Mouse (Mus musculus) hindbrain, embryonic 15.5 days (tissue): ENCODE measurements at regions not wholly inside any gene's neighbourhood (a gene's known extent, or its start where the extent isn't known, plus 50 kb on each side); places are given as distances from the start of the nearest gene placed in this dataset.

Experiments
- ATAC-seq: fragments of 200-750 bp; cut with Nextera tagmentation; 2 replicates; pipeline ENCODE4 v1.8.0; 2017; ENCODE audit warnings: low read depth, moderate number of reproducible peaks, moderate TSS enrichment; ENCODE audit not compliant: low FRiP score
- H3K27ac ChIP-seq: fragments of 300-500 bp; sonication (generic); replicated peaks from 2 replicates; pipeline ENCODE4 v1.5.1; 2015; ENCODE audit warnings: mild to moderate bottlenecking, inconsistent platforms
- H3K27me3 ChIP-seq: fragments of 300-500 bp; sonication (generic); 2 replicates; pipeline ENCODE4 v1.6.1; 2015; ENCODE audit warnings: control low read depth, inconsistent platforms
- H3K36me3 ChIP-seq: fragments of 300-500 bp; sonication (generic); 2 replicates; pipeline ENCODE4 v1.6.1; 2015; ENCODE audit warnings: control low read depth, inconsistent platforms
- H3K4me1 ChIP-seq: fragments of 300-500 bp; sonication (generic); replicated peaks from 2 replicates; pipeline ENCODE4 v1.6.1; 2015; ENCODE audit warnings: control low read depth, inconsistent platforms
- H3K4me2 ChIP-seq: fragments of 300-500 bp; sonication (generic); 2 replicates; pipeline ENCODE4 v1.6.1; 2015; ENCODE audit warnings: moderate library complexity, mild to moderate bottlenecking, inconsistent platforms
- H3K4me3 ChIP-seq: fragments of 300-500 bp; sonication (generic); 2 replicates; pipeline ENCODE4 v1.5.1; 2015; ENCODE audit warnings: mild to moderate bottlenecking, inconsistent platforms
- H3K9ac ChIP-seq: fragments of 300-500 bp; sonication (generic); 2 replicates; pipeline ENCODE4 v1.6.1; 2015; ENCODE audit warnings: inconsistent platforms
- H3K9me3 ChIP-seq: fragments of 300-500 bp; sonication (generic); 2 replicates; pipeline ENCODE4 v1.6.1; 2016; ENCODE audit warnings: control low read depth, inconsistent platforms
- WGBS: fragments of 180-500 bp; shearing (Covaris S2); methylation state at CpG from one replicate; pipeline ENCODE4 v1.1.7; 2015; 5-methylcytosine and 5-hydroxymethylcytosine counted together

DNA sequence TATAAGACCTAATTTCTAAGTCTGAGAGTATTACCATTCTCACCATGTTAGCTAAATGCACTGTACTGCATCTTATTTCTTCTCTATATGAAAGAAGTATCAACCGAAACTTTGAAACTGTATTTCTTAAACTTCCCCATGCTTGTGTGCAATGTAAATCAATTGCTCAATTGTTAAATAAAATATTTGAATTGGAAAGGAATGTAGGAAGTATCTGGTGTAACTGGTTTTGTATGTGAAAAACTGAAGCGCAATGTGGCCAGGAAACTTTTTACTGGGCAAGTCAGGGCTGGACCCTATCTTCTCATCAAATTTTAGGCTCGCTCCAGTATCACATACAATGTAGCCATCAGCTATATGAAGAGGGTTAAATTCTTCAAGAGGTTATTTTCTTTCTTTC, 123.8 kb upstream of the Atp2b1 start:
- H3K27me3 ChIP-seq, result no peaks in the 10 kb centered on the region
- no peaks in the 10 kb centered on the region for H3K36me3 ChIP-seq
- 97% methylated on average over 3 of the region's 3 CpGs for WGBS
- no peak overlapping the region for H3K27ac ChIP-seq
- no peak overlapping the region for H3K4me2 ChIP-seq
- no peak overlapping the region for H3K9ac ChIP-seq
- H3K4me1 ChIP-seq, result no peaks in the 10 kb centered on the region
- ATAC-seq, result no peak
- H3K9me3 ChIP-seq, result no peaks in the 10 kb centered on the region
- H3K4me3 ChIP-seq, result no peak overlapping the region

DNA sequence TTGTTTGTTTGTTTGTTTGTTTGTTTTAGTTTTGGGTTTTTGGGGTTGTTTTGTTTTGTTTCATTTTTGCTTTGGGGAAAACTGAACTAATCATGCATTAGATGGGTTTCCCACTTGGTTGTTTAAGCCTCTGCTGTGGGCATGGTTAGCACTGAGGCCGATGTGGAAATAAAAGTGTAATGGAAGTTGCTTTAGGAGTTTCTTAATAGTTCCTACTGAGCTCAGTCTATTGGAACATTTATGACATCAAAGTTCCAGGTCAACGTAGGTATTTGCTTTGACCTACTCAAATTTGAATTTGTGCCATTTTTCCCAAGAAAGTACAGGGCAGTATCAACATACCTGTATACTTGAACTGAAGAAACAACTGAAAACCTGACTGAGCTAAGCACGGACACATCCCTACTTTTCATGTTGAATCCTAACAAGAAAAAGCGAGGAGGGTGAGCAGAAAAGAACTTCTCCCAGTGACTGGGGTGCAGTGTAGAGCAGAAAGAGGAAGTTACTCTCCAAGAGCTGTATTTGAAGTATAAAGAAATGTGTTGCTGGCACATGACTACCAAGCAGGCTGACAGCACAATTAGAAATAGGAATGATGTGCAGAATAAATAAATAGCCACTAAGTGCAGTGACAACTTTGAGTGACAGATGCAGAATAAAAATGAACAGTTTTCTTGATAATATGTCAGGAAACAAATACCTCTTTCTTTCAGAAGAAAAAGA, 122.0 kb upstream of the Atp2b1 start:
- no peak for ATAC-seq
- Histone ChIP-seq H3K27ac (no peak overlapping the region), H3K4me1 (no peaks in the 10 kb centered on the region), H3K27me3 (no peaks in the 10 kb centered on the region), H3K36me3 (no peaks in the 10 kb centered on the region), H3K9me3 (no peaks in the 10 kb centered on the region), H3K4me2 (no peak overlapping the region), H3K9ac (no peak overlapping the region), H3K4me3 (no peak overlapping the region)
- WGBS, result 92% methylated on average over 4 of the region's 4 CpGs

DNA sequence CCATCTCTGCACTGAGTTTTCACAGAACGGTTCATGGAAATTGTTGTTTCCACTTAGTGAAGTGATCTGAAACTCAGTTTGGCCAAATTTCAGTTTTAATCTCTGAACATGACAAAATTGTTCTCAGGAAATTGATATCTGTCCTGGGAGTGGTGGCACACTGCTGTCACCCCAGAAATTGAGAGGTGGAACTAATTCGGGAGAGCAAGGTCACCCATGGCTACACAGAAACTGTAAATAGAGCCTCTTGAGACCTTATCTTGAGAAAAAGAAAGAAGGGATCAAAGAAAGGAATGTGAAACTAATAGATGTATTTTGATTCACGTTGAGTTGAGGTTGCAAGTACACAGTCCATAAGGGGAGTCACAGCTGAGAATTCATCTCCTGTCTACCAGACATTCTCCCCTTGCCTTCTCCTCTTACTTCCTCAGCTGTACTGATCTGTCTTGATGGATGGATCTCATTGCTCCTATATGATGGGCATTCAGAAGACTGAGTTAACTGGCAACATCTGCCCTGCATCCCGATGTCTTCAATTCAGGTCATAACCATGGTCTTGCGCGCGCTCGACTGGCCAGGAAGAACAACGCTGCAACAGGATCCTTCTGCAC, 120.2 kb upstream of the Atp2b1 start:
- Histone ChIP-seq H3K4me3 (no peak overlapping the region), H3K27me3 (no peaks in the 10 kb centered on the region), H3K27ac (no peak overlapping the region), H3K36me3 (no peaks in the 10 kb centered on the region), H3K9ac (no peak overlapping the region), H3K4me1 (no peaks in the 10 kb centered on the region), H3K9me3 (no peaks in the 10 kb centered on the region), H3K4me2 (no peak overlapping the region)
- WGBS, result 87% methylated on average over 9 of the region's 9 CpGs
- no peak for ATAC-seq

DNA sequence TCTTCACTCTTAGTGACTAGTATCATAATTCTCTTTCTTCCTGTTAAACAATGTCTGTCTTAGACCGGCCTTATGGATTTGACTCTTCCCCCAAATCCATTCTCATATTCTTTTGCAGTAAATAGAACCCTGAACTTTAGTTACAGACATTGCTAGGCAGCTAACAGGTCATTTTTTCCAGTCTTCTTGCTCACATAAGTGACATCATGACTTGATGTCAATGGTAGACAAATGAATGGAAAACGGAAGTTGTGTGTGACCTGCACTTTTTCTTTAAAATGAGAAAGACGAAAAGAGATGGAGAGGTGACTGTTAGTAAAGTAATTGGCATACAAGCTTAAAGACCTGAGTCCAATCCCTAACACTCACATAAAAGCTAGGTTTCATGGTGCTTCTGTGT, 118.2 kb upstream of the Atp2b1 start:
- no peaks in the 10 kb centered on the region for H3K36me3 ChIP-seq
- H3K27ac ChIP-seq, result no peak overlapping the region
- H3K4me2 ChIP-seq, result no peak overlapping the region
- 0 out of 2 replicates have a peak, but pooled peaks cover 3% of the 10 kb centered on the region for H3K4me1 ChIP-seq
- no peaks in the 10 kb centered on the region for H3K9me3 ChIP-seq
- no peak overlapping the region for H3K4me3 ChIP-seq
- H3K27me3 ChIP-seq, result no peaks in the 10 kb centered on the region
- no peak for ATAC-seq
- no peak overlapping the region for H3K9ac ChIP-seq
- 91% methylated on average over 3 of the region's 3 CpGs for WGBS

DNA sequence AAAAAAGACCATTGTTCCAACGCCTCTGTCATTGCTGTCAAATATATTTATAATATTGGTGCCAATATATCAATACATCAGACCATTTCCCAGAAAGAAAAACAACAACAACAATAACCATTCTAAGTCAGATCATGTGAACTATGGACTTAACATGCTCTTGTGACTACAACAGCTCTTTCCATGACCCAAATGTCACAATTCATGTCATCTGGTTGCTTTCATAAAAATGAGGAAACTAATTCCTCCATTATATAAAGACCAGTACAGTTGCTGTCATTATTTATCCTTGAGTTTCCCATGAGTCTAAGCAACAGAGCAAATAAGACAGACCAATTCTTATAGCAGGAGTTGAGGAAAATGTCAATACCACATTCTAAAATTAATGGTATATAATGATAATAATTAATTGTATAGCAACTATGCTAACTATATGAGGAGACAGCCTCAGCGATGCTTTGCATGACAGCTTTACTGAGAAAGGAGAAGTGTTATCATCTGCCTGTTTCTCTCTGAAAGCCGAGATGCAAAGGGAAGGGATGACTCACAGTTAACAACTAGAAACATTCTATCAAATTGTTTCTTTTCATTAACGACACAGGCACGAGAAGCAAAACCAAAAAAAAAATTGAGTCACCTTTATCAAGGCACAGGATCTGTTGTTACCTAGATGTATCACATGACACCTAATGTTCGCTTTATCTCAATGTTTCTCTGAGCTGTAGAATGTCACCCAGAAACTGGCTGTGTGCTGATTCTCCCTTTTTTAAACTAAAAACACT, 115.4 kb upstream of the Atp2b1 start:
- Histone ChIP-seq H3K36me3 (no peaks in the 10 kb centered on the region), H3K9me3 (no peaks in the 10 kb centered on the region), H3K27ac (no peak overlapping the region), H3K4me2 (no peak overlapping the region), H3K4me3 (no peak overlapping the region), H3K4me1 (0 out of 2 replicates have a peak, but pooled peaks cover 6% of the 10 kb centered on the region), H3K27me3 (no peaks in the 10 kb centered on the region), H3K9ac (no peak overlapping the region)
- no peak for ATAC-seq
- 84% methylated on average over 6 of the region's 6 CpGs for WGBS

DNA sequence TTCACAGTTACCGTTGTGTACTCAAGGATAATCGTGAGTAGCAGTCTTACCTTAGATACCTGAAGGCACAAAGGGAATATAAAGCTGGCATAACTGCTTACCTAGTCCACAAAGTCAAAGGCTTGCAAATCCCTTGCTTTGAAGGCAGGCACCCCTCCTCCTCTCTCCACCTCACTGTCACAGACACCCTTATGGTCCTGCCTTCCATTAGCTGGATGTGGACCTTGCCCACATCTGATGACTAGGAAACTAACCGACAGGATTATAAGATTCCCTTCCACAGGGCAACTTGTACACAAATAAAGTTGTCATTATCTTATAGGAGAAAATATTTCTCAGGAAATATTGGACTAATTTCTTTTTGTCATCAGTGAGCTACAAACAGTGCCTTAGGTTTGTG, 114.4 kb upstream of the Atp2b1 start:
- 0 out of 2 replicates have a peak, but pooled peaks cover 6% of the 10 kb centered on the region for H3K4me1 ChIP-seq
- H3K27ac ChIP-seq, result no peak overlapping the region
- no peaks in the 10 kb centered on the region for H3K27me3 ChIP-seq
- H3K36me3 ChIP-seq, result no peaks in the 10 kb centered on the region
- ATAC-seq, result no peak
- no peaks in the 10 kb centered on the region for H3K9me3 ChIP-seq
- H3K4me3 ChIP-seq, result no peak overlapping the region
- H3K9ac ChIP-seq, result no peak overlapping the region
- H3K4me2 ChIP-seq, result no peak overlapping the region
- 79% methylated on average over 3 of the region's 3 CpGs for WGBS

DNA sequence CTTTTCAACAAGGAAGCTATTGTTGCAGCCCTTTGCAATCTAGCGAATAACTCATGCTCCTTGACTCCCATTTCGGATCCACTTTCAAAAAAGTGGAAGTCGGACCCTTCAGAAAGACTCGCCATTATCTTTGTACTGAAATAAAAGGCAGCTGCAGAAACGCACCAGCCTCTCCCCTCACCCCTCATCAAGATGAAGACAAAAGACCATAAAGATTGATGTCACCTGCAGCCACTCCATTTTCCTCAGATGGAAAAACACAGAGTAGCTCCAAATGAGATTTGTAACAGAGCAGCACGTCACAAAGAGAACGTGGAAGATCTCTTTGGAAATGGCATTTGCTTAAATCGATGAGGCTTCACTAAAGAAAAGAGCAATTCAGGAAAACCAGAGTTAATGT, 113.3 kb upstream of the Atp2b1 start:
- H3K4me2 ChIP-seq, result peak overlapping the region; percentile 18
- H3K4me1 ChIP-seq, result 0 out of 2 replicates have a peak, but pooled peaks cover 6% of the 10 kb centered on the region
- no peaks in the 10 kb centered on the region for H3K9me3 ChIP-seq
- ATAC-seq, result no peak
- no peak overlapping the region for H3K4me3 ChIP-seq
- WGBS, result 24% methylated on average over 8 of the region's 8 CpGs
- H3K36me3 ChIP-seq, result no peaks in the 10 kb centered on the region
- no peak overlapping the region for H3K9ac ChIP-seq
- no peak overlapping the region for H3K27ac ChIP-seq
- H3K27me3 ChIP-seq, result no peaks in the 10 kb centered on the region

DNA sequence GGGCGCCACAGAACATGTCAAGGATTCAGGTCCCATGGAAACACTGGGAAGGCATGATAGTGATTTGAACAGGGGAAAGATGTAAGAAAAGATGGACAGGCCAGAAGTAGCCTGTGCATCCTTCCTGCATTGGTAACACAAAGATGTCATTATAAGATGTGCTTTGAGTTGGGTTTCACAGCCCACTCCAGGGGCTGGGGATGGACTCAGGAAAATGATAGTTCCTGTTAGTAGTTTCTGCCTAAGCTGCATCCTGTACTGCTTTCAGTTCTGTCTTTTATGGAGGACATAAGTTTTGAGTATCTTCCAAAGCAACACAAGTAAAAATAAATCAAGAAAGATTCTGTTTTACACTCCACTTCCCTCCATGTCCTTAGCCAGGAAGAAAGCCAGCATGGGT, 109.2 kb upstream of the Atp2b1 start:
- Histone ChIP-seq H3K27ac (no peak overlapping the region), H3K36me3 (no peaks in the 10 kb centered on the region), H3K4me3 (no peak overlapping the region), H3K9me3 (no peaks in the 10 kb centered on the region), H3K4me1 (0 out of 2 replicates have a peak, but pooled peaks cover 6% of the 10 kb centered on the region), H3K4me2 (no peak overlapping the region), H3K27me3 (no peaks in the 10 kb centered on the region), H3K9ac (no peak overlapping the region)
- no peak for ATAC-seq
- 94% methylated on average over 1 of the region's 1 CpGs for WGBS

DNA sequence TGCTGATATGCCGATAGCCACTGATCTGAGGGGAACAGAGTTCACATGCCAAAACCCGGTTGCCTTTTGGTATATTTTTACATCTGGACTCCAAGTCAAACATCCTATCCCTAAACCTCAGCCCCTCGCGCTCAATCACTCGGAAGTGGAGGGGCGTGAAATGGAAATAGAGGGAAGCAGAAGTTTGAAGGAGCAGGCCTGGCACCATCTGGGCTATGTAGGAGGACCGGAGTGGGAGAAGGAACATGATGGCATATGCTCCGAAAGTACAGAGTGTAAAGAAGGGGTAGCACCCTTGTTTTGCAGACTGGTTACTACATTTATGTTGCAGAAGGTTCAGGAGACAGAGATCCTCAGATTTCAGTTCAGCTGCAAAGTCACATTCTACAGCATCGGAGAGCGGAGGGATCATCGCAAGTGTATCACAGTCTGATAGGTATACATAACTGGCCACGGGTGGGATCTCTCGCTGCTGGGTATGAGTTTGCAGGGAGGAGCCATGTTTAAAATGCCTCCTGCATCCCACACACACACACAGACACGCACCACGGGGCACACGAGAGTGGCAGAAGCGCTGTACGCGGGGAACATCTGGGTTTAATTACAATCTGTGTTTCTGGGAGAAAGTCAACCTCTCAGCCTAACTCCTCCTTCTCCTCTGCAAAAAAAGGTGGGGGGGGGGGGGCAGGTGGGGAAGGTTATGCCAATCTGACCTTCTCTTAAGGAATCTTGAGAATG, 107.2 kb upstream of the Atp2b1 start:
- no peaks in the 10 kb centered on the region for H3K4me1 ChIP-seq
- no peak for ATAC-seq

DNA sequence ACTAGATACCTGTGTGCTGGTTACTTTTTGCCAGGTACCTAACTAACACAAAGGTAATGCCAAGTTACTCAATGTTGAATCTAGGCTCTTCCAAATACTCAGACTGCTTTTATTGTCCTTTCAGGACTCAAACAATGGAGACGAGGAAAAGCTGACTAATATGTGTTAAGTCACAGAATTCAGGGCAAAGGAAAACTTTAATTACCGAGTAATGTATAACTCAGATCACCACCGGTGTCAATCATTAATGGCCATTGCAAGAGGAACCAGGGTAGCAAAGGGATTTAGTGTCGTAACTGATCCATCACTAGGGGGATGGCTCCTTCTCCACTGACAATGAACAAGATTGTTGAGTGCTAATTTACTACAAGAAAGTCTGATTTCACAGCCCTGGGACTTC, 105.6 kb upstream of the Atp2b1 start:
- H3K9me3 ChIP-seq, result no peaks in the 10 kb centered on the region

More for the DNA sequence above, 107.2 kb upstream of the Atp2b1 start:
- no peak overlapping the region for H3K9ac ChIP-seq
- H3K27ac ChIP-seq, result no peak overlapping the region
- no peaks in the 10 kb centered on the region for H3K9me3 ChIP-seq
- no peak overlapping the region for H3K4me3 ChIP-seq
- no peak overlapping the region for H3K4me2 ChIP-seq
- no peaks in the 10 kb centered on the region for H3K36me3 ChIP-seq
- 81% methylated on average over 19 of the region's 19 CpGs for WGBS
- H3K27me3 ChIP-seq, result no peaks in the 10 kb centered on the region

DNA sequence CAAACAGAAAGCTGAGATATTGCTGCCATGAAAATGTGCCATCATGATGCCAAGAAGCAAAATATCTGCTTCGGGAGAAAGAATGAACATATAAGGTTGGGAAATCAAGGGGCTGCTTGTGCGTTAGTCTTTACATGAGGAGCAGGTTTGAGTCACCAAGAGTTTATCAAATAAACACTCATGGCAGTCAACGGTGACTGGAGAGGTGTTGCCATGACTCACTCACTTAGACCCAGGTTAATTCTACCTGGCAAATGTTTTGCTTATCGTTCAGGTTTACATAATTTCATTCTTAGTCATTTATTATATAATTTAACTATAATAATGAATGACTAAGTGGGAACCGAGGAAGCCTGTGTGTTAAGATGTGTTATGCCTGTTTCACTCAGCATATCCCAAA, 85.2 kb upstream of the Atp2b1 start:
- Histone ChIP-seq H3K4me1 (no peaks in the 10 kb centered on the region), H3K27me3 (no peaks in the 10 kb centered on the region), H3K9ac (no peak overlapping the region), H3K9me3 (no peaks in the 10 kb centered on the region), H3K27ac (no peak overlapping the region), H3K4me2 (no peak overlapping the region), H3K36me3 (no peaks in the 10 kb centered on the region), H3K4me3 (no peak overlapping the region)
- ATAC-seq, result no peak
- WGBS, result 95% methylated on average over 5 of the region's 5 CpGs

More for the DNA sequence above, 105.6 kb upstream of the Atp2b1 start:
- no peak overlapping the region for H3K27ac ChIP-seq
- no peaks in the 10 kb centered on the region for H3K36me3 ChIP-seq
- no peak overlapping the region for H3K9ac ChIP-seq
- ATAC-seq, result no peak
- 46% methylated on average over 4 of the region's 4 CpGs for WGBS
- no peak overlapping the region for H3K4me2 ChIP-seq
- no peak overlapping the region for H3K4me3 ChIP-seq
- no peaks in the 10 kb centered on the region for H3K27me3 ChIP-seq
- no peaks in the 10 kb centered on the region for H3K4me1 ChIP-seq

DNA sequence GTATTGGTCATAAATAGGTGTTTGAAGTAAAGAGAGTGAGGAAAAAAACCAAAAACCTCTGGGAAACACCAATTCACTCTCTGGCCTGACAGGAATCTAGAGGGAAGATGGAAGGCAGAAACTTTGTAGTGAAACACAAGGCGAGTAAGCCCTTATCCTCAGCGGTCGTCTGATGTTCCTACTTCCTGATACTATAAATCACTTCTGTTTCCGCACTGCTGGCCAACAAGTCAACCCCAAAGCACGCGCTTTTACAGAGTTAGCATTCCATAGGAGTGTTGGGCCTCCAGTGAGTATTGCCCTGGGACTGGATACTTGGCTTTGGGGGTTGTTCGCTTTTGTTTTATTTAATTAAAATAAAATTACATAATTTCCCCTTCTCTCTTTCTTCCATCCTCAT, 82.7 kb upstream of the Atp2b1 start:
- no peak overlapping the region for H3K4me3 ChIP-seq
- H3K9me3 ChIP-seq, result no peaks in the 10 kb centered on the region
- H3K36me3 ChIP-seq, result no peaks in the 10 kb centered on the region
- H3K27me3 ChIP-seq, result no peaks in the 10 kb centered on the region
- no peak for ATAC-seq
- no peak overlapping the region for H3K27ac ChIP-seq
- no peak overlapping the region for H3K4me2 ChIP-seq
- H3K4me1 ChIP-seq, result no peaks in the 10 kb centered on the region
- H3K9ac ChIP-seq, result no peak overlapping the region
- WGBS, result 81% methylated on average over 7 of the region's 7 CpGs
